Mouse (Mus musculus): ENCODE results near the gene Zfp410. TPM values are rescaled to one million over a fixed set of nuclear protein-coding genes. Genes with fewer than 3 reads are reported as not detected.
"Not testable (repeated sequence)": the region's sequence is repeated elsewhere in the genome, so short reads cannot be mapped to it uniquely, and the experiment has no call there.

Gene Zfp410
- total RNA-seq, 2 experiments from 2014 or later, result 35.0 to 36.5 TPM

DNA sequence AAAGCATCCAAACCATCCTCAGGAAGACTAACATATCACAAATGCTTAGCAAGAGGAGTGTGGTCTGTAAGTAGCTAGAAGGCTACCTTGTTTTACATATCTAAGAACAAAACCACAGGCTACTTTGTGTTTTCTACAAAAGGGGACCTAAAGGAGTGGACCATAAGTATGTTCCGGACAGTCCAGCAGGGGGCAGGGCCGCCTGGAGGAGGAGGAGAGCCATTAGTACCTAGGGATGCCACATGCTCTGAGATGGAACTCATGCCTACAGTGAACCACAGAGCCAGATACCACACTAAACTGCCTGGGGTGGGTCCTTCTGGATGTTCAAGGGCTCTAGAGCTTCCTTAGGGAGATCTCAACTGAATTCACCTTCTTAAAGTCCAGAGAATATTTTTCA lies 30.5 kb downstream of the Zfp410 start:
- DNase-seq (ENCODE audit: extremely low spot score in 1 of 2, low spot score in 2 of 2), result no peak
- intact Hi-C loops (cut with DNase I), result no loop called here

DNA sequence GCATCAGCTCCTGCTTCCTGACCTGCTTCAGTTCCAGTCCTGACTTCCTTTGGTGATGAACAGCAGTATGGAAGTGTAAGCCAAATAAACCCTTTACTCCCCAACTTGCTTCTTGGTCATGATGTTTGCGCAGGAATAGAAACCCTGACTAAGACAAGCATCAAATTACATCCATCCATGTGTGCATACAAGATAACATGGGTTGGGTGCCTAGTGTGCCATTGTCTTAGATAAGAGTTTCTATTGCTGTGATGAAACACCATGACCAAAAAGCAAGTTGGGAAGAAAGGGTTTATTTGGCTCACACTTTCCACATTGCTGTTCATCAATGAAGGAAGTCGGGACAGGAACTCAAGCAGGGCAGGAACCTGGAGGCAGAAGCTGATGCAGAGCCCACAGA lies 42.0 kb downstream of the Zfp410 start:
- intact Hi-C loops (cut with DNase I); DNase-seq (ENCODE audit: extremely low spot score in 1 of 2, low spot score in 2 of 2): not testable (repeated sequence)

DNA sequence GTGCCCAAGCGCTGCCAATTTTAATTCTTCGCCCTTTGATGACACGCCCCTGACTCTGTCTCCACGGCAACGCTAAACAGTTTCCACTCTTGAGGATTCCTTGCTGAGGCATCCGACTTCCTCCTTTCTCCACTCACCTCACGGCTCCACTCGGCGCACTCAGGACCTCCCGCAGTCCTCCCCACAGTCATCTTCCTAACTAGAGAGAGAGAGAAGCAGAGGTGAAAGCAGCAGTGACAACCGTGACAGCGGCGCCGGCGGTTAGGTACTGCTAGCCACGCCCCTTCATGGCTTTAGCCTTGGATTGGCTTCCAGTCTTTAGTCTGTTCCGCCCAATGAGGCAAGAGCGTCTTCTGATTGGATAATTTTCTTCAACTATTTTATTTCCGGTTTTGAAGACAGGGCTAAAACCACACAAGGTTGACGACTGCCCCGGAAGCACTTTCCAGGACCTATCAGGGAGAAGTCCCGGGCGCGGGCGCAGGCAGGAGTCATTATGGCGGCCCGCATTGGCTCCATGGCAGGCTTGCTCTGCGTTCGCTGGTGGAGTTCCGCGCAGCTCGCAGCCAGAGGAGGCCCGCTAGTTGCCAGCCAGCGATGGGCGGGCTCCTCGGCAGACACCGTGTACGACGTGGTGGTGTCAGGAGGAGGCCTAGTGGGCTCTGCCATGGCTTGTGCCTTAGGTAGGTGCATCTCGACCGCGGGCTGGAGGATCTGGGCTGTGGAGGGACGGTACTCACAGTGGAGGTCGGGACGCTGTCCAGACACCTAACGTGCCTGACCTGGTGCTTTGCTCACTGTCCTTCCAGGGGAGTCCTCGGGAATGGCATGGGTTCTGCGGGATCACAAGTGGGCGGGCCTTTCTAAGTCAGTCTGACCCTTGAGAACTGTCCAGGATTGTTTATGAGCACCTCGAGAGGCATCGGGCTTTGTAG lies 45.2 kb downstream of the Zfp410 start, which contains the start of the genes Coq6 and Fam161b:
Gene Coq6 (plus strand): TSS at position 103 of the 935 bp plus-strand sequence.
Gene Fam161b (minus strand): TSS at position 279 of the 935 bp plus-strand sequence.
- peak; percentile 96 to 97 for DNase-seq (ENCODE audit: extremely low spot score in 1 of 2, low spot score in 2 of 2)
- intact Hi-C loops (cut with DNase I), result no loop called here

- no peak for DNase-seq (ENCODE audit: extremely low spot score in 1 of 2, low spot score in 2 of 2)
- intact Hi-C loops (cut with DNase I), result no loop called here
These were observed 46.2 kb downstream of the Zfp410 start for GRCm38 (mm10) chr12:84362872-84363271.

DNA sequence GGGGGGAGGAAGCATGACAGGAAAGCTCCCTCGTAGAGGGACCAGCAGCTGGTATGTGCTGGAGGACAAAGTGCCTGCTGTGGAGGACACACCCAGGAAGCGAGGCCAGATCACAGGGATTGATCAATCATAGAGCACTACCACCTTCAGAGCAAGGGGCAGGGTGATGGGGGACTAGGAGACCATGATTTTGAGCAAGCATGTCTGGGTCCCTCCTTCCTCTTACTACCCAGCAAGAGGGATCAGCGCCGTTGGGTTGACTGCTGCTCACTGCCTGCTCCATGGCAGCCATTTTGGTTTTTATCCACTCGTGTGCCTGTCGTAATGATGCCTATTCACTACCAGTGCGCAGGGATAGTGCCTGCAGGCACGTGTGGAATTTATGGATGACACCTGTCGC lies 47.6 kb downstream of the Zfp410 start:
- intact Hi-C loops (cut with DNase I), result no loop called here
- DNase-seq (ENCODE audit: extremely low spot score in 1 of 2, low spot score in 2 of 2), result no peak

- intact Hi-C loops (cut with DNase I), result no loop called here
- no peak for DNase-seq (ENCODE audit: extremely low spot score in 1 of 2, low spot score in 2 of 2)
These were observed 48.5 kb downstream of the Zfp410 start for GRCm38 (mm10) chr12:84365137-84365536.

GRCm38 (mm10) chr12:84366971-84367370 lies 50.3 kb downstream of the Zfp410 start:
- no peak for DNase-seq (ENCODE audit: extremely low spot score in 1 of 2, low spot score in 2 of 2)
- intact Hi-C loops (cut with DNase I), result no loop called here

GRCm38 (mm10) chr12:84371647-84372046 lies 55.0 kb downstream of the Zfp410 start:
- DNase-seq (ENCODE audit: extremely low spot score in 1 of 2, low spot score in 2 of 2), result no peak
- intact Hi-C loops (cut with DNase I), result no loop called here

DNA sequence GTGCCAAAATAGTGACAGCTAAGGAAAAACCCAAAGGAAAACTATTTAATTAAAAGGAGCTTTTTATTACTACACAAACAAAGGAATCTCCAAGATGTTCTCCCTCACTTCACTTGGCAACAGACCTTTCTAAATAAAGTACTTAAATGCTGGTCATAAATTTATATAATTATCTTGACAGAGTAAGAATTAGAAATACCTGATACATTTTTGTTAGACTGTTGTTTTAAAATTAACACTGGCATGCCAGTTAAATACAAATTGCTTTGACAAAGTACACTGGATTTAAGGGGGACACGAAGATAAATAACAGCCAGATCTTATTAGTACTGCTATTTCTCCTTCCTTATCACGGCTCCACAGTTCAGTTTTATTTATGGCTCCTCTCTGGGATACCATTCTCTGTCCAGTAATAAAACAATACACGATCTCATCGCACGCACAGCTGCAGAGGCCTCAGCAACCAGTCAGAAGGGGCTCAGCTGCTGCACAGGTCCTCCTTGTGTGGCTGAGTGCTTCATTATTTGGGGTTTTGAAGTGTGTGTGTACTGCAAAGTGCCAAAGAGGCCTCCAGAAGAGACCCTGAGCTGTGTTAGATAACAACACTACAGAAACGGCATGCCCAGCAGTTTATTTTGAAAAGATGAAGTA lies 57.3 kb downstream of the Zfp410 start:
- intact Hi-C loops (cut with DNase I), result no loop called here
- no peak for DNase-seq (ENCODE audit: extremely low spot score in 1 of 2, low spot score in 2 of 2)

DNA sequence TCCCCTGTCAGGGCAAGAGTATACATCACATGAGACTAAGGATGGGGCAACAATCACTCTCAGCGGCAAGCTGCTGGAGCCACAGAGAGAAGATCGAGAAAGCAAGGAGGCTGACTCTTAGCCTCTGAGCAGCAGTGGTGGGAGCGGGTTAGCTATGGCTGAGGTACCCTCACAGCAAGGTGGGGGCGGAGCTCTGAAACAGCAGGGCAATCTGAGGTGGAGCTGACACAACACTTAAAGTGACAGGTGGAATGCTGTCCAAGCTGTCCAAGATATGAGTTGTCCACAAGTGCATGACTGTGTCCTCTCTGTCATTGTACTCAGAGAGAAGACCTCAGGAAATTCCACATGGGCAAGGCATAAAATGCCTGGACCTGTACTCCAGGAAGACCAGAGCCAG lies 65.7 kb downstream of the Zfp410 start:
- intact Hi-C loops (cut with DNase I), result no loop called here
- DNase-seq (ENCODE audit: extremely low spot score in 1 of 2, low spot score in 2 of 2), result no peak

GRCm38 (mm10) chr12:84384644-84385081 lies 68.0 kb downstream of the Zfp410 start:
- intact Hi-C loops (cut with DNase I), result no loop called here
- DNase-seq (ENCODE audit: extremely low spot score in 1 of 2, low spot score in 2 of 2), result no peak

GRCm38 (mm10) chr12:84385408-84385807 lies 68.8 kb downstream of the Zfp410 start:
- no peak for DNase-seq (ENCODE audit: extremely low spot score in 1 of 2, low spot score in 2 of 2)
- intact Hi-C loops (cut with DNase I), result no loop called here

DNA sequence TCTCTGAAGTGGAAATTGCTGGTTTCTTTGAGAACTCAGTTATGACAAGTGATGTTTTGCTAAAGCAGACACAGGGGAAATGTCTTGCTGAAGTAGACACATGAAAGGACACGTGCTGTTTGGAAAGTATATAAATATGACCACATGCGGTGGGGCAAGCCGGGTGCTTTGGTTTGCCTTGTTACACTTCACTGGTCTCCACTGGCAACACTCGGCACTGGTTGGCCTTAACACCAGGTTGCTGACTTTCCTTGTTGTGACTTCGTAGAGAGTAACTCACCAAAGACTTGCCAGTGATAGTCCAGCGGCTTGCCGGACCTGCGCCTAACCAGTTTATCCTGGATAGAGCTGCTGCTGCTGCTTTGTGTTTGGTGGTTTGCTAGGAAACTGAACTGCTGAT lies 71.4 kb downstream of the Zfp410 start:
- intact Hi-C loops (cut with DNase I), result no loop called here
- no peak for DNase-seq (ENCODE audit: extremely low spot score in 1 of 2, low spot score in 2 of 2)

GRCm38 (mm10) chr12:84388774-84389400 lies 72.2 kb downstream of the Zfp410 start:
- no peak for DNase-seq (ENCODE audit: extremely low spot score in 1 of 2, low spot score in 2 of 2)
- intact Hi-C loops (cut with DNase I), result no loop called here

- DNase-seq (ENCODE audit: extremely low spot score in 1 of 2, low spot score in 2 of 2), result no peak
- intact Hi-C loops (cut with DNase I), result no loop called here
These were observed 73.7 kb downstream of the Zfp410 start for GRCm38 (mm10) chr12:84390336-84390735.

- intact Hi-C loops (cut with DNase I), result no loop called here
- no peak for DNase-seq (ENCODE audit: extremely low spot score in 1 of 2, low spot score in 2 of 2)
These were observed 76.0 kb downstream of the Zfp410 start for GRCm38 (mm10) chr12:84392681-84393080.

All from left cerebral cortex, postnatal 10 days (tissue).